Mouse (Mus musculus): ENCODE results near the gene Olfr221.

Olfr221 gene

GRCm38 (mm10) chr14:52019590-52020340 is 22.5 kb downstream of the Olfr221 start:
- DNase-seq (ENCODE audit: low spot score in 2 of 2) = peak; percentile 92 to 95

DNA sequence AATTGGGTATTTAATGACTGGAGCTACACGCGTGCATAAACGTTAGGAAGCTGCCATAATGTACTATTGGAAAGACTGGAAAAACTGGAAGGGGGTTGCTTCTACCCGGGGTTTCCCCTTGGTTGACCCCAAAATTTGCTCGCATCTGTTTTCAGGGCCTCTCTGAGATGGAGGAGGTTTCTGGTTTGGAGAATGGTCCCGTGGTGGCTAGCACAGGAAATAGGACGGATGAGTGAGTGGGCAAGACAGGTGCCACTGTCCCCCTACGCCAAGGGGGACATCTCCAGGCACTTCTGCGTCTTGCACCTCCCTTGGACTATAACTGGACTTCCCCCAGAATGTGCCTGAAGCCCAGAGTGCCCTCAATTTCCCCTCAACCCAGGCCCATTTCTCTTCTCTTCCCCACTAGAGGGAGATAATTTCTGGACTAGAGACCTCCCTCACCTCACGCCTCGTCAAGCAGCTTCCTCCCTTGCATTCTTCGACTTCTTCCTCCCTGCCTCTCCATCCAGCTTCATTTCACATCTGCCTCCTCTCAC is 23.1 kb downstream of the Olfr221 start:
- no peak for DNase-seq (ENCODE audit: low spot score in 2 of 2)

DNA sequence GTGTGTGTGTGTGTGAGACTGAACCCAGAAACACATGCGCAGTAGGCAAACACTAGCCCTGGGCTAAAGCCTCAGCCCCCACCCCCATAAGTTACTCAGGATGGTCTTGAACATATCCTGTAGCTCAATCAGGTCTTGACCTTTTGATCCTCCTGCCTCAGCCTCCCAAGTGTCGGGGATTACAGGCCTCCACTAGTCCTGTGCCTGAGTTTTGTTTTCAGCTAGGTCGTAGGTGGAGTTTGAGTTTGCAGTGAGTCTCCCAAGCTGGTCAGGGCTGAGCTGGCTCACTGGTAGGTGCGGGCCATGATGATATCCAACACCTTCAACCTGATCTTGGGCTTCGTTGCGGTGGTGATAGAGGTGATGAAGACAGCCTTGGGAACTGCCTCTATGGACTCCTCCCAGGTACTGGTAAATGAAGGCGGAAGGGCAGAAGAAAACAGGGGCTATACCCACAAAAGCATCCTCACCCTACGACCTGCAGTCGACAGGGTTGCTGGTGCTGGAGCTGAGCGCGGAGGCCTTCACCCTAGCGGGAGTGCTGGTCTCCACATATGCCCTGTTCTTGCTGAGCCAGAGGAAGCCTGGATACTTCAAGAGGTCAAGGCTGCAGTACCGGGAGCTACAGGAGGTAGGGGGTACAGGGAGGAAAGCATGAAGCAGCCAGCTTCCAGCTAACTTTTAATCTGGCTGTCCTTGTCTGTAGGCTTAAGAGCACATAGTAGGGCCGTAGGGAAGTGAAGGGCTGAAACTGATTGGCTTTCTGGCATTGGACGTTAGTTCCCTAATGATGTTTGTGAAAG is 23.8 kb downstream of the Olfr221 start:
- no peak for DNase-seq (ENCODE audit: low spot score in 2 of 2)

GRCm38 (mm10) chr14:52017662-52018061 is 24.6 kb downstream of the Olfr221 start:
- DNase-seq (ENCODE audit: low spot score in 2 of 2) = no peak

- DNase-seq (ENCODE audit: low spot score in 2 of 2) = no peak
Observed at GRCm38 (mm10) chr14:52016625-52017405, 25.4 kb downstream of the Olfr221 start.

GRCm38 (mm10) chr14:52015445-52016100 is 26.7 kb downstream of the Olfr221 start, which contains the start of gene Tmem253:
Gene Tmem253 (plus strand): TSS chr14:52015658.
- no peak for DNase-seq (ENCODE audit: low spot score in 2 of 2)

DNA sequence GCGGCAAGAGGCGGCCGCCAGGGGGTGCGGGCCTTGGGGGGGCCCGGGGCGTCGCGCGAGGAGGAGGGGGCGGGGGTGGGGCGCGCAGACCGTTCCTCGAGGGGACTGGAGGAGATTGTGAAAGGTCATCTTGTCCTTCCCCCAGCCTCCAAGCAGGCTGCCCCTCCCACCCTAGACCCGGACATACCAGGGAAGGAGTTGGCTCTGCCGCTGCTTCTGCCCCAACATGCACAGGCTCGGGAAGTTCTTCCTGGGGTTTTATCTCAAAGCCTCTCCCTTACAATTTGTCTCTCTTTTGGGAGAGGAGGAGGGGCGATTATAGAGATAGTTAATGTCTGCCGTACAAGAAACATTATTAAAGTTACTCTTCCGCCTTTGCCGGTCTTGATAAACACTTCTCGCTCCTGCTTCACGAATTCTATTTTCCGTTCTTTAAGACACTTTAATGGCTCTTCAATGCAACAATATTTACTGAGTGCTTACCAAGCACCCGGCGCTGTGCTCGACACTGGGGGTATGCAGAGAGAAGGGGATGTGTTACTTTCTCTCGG is 27.4 kb downstream of the Olfr221 start:
- no peak for DNase-seq (ENCODE audit: low spot score in 2 of 2)

DNA sequence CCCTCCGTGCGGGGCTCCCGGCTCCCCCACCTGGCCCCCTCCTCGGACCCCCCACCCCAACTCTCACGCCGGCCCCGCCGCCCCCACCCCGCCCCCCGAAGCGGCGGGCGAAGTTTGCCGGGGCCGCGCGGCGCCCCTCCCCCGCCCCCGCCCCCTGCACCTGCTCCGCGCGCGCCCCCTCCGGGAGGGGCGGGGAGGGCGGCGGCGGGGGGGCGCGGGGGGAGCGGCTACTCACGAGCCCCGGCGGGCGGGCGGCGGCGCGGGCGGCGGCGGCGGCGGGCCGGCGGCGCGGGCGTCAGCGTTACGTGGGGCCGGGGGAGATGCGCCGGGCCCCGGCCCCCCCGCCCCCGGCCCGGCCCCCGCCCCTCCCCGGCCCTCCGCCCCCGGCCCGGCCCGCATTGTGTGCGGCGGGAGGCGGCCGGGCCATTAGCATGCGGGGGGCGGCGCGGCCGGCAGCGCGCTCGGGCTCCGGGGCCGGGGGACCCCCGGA is 27.9 kb downstream of the Olfr221 start:
- no peak for DNase-seq (ENCODE audit: low spot score in 2 of 2)

DNA sequence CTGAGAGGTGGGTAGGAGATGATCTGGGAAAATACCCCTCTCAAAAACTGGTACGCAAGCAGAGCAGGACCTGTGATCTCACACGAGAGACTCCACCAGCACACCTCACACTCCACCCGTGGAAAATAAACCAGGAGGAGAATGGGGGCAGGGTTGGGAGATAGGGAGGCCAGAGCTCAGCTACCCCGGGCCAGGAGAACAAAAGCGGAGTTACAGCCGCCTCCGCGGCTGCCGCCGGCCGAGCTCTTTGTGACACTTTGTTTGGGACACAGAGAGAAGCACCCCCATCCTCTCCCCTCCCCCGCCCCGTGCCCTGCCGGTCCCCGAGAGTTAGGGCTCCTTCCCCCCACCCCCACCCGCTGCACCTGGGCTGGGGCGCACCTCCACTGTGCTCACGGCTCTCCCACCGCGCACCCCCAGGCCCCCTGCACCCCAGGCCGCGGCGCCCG is 28.5 kb downstream of the Olfr221 start:
- DNase-seq (ENCODE audit: low spot score in 2 of 2) = no peak

DNA sequence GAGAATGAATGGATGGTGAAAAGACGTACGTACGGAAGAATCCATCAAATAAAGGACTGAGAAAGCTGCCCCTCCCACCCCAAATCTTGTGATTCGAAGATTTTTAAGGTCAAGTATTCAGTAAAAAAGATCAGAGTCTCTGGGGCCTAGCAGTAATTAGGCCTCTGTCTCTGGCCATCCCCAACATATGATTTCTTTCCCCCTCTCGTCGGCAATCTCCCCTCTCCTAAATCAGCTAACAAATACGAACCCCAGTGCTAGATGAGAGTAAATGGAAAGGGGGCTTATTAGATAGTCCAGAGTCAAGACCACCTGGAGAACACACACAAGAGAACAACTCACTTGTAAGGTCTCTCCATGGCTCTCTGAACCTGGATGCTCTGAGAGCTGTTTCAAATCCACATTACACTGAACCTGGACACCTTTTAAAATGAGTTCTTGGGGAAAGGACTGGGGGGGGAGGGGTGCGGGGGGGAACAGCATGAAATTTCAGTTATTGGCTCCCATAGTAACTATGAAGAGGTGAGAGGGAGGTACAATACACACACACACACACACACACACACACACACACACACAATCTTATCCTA is 29.1 kb downstream of the Olfr221 start:
- no peak for DNase-seq (ENCODE audit: low spot score in 2 of 2)

- no peak for DNase-seq (ENCODE audit: low spot score in 2 of 2)
Observed at GRCm38 (mm10) chr14:52012553-52012952, 29.7 kb downstream of the Olfr221 start.

GRCm38 (mm10) chr14:52012085-52012484 is 30.2 kb downstream of the Olfr221 start:
- no peak for DNase-seq (ENCODE audit: low spot score in 2 of 2)

DNA sequence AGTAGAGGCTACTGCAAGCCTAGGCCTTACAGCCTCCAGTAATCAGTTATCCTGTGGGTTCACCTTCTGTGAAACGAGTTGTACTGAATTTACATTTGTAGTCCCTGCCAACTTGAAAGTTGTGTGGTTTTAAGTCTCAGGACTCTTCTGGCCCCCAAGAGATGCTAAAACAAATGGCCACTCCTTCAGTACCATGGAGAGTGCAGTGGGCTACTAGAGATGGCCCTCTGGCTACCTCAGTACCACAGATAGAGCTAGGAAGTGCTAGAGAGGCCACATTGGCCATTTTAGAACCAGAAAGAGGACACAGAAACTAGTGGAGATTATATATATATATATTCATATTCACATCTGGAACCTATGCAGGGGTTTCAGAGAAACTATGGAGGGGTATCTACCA is 30.6 kb downstream of the Olfr221 start:
- no peak for DNase-seq (ENCODE audit: low spot score in 2 of 2)

GRCm38 (mm10) chr14:52010446-52011111 is 31.7 kb downstream of the Olfr221 start:
- no peak for DNase-seq (ENCODE audit: low spot score in 2 of 2)

DNA sequence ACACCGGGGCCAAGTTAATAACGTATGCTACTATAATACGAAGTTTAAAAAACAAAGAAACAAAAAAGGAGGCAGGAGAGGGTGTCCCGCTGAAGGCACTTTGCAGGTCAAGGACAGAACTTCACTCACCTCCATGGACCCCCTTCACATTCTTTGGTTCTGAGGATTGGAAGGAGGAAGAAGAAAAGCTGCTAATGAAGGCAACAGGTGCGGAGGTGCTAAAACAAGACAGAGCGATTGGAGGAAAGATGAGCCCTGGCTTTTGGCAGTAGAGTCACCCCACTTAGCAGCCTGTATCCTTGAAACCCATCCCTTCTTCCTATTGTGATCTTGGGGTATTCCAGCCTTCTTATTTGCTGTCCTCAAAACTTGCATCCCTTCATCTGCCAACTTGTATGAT is 32.4 kb downstream of the Olfr221 start:
- no peak for DNase-seq (ENCODE audit: low spot score in 2 of 2)

DNA sequence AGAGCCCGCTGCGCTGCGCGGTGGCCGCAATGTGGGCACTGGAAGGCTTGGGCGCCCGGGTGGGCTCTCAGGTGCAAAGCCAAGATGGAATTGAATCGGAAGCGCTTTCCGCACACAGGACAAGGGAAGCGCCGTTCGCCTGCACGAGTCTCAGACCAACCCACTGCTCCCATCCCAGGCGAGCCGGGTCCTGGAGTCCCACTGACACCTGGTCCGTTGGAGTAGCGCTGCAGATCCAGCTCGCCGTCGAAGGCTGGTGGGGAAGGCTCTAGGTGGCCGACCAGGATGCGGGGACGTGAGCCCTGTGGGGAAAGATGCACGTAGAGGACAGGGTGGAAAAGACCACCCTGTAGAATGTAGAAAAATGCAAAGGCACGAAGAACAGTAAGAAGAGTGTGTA is 32.9 kb downstream of the Olfr221 start:
- DNase-seq (ENCODE audit: low spot score in 2 of 2) = no peak

DNA sequence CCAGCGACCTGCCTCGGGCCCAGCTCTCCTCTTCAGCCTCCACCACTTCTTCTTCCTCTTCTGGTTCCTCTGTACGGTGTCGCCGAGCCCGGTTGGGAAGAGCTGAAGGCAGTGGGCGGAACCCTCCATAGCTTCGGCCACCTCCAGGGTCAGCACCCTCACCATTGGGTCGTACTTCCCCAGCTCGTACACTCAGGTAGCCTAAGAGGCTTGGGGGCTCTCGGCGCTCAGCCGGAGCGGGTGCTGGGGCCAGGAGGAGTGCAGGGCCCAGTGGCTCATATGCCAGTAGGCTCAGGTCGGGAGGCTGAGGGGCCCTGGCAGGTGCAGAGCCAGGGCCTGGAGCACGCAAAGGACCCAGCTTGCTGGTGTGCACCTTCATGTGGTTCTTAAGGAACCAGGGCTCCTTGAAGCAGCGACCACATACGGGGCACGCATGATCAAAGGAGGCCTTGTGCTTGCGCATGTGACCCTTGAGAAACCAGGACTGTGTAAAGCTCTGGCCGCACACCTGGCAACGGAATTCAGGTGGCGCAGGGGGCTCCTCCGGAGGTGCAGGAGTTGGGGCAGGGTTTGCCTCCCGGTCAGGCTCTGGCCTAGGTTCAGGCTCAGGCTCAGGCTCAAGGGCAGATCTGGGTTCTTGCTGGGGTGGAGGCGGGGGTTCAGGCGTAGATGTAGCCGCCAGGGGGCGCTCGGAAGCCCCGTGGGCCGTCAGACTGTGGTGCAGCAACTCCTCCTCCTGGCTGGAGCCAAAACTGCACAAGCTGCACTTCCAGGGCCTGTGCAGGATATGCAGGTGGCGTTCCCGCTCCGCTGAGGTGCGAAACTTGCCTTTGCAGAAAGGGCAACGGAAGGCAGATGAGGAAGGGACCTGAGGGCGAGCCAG is 33.7 kb downstream of the Olfr221 start:
- DNase-seq (ENCODE audit: low spot score in 2 of 2) = peak; percentile 83 to 89

DNA sequence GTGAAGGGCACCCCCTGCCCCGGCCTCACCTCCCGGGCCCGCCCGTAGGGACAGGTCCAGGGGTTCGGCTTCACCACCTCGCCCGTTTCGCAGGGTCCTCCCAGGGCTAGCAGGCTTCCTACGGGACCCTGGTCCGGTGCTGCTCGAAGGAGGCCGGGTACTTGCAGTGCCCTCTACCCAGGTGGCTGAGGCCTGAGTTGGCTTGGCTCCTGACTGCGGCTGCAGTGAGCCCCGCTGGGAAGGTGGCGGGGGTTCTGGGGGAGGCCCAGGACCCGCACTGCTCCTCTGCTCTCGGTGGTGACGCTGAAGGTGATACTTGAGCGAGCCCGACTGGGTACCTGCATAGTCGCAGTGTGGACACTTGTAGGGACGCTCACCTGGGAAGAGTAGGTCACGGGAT is 35.5 kb downstream of the Olfr221 start:
- no peak for DNase-seq (ENCODE audit: low spot score in 2 of 2)

- no peak for DNase-seq (ENCODE audit: low spot score in 2 of 2)
Observed at GRCm38 (mm10) chr14:52006241-52006640, 36.0 kb downstream of the Olfr221 start.
